Mouse (Mus musculus) hindbrain, embryonic 15.5 days (tissue): ENCODE data around the gene Slc39a11. TPM values are rescaled to one million over a fixed set of nuclear protein-coding genes. Genes with fewer than 3 reads are reported as not detected.
A peak's percentile ranks its signal among the peaks of the same experiment; 100 is the strongest.

Experiments
- ATAC-seq: fragments of 200-750 bp; cut with Nextera tagmentation; 2 replicates; pipeline ENCODE4 v1.8.0; 2017; ENCODE audit warnings: low read depth, moderate number of reproducible peaks, moderate TSS enrichment; ENCODE audit not compliant: low FRiP score
- H3K27ac ChIP-seq: fragments of 300-500 bp; sonication (generic); replicated peaks from 2 replicates; pipeline ENCODE4 v1.5.1; 2015; ENCODE audit warnings: mild to moderate bottlenecking, inconsistent platforms
- H3K27me3 ChIP-seq: fragments of 300-500 bp; sonication (generic); 2 replicates; pipeline ENCODE4 v1.6.1; 2015; ENCODE audit warnings: control low read depth, inconsistent platforms
- H3K36me3 ChIP-seq: fragments of 300-500 bp; sonication (generic); 2 replicates; pipeline ENCODE4 v1.6.1; 2015; ENCODE audit warnings: control low read depth, inconsistent platforms
- H3K4me1 ChIP-seq: fragments of 300-500 bp; sonication (generic); replicated peaks from 2 replicates; pipeline ENCODE4 v1.6.1; 2015; ENCODE audit warnings: control low read depth, inconsistent platforms
- H3K4me2 ChIP-seq: fragments of 300-500 bp; sonication (generic); 2 replicates; pipeline ENCODE4 v1.6.1; 2015; ENCODE audit warnings: moderate library complexity, mild to moderate bottlenecking, inconsistent platforms
- H3K4me3 ChIP-seq: fragments of 300-500 bp; sonication (generic); 2 replicates; pipeline ENCODE4 v1.5.1; 2015; ENCODE audit warnings: mild to moderate bottlenecking, inconsistent platforms
- H3K9ac ChIP-seq: fragments of 300-500 bp; sonication (generic); 2 replicates; pipeline ENCODE4 v1.6.1; 2015; ENCODE audit warnings: inconsistent platforms
- H3K9me3 ChIP-seq: fragments of 300-500 bp; sonication (generic); 2 replicates; pipeline ENCODE4 v1.6.1; 2016; ENCODE audit warnings: control low read depth, inconsistent platforms
- WGBS: fragments of 180-500 bp; shearing (Covaris S2); methylation state at CpG from one replicate; pipeline ENCODE4 v1.1.7; 2015; 5-methylcytosine and 5-hydroxymethylcytosine counted together
- polyA plus RNA-seq: library from polyadenylated mRNA; unstranded; fragments of >200 nt; fragmentation: Nextera tagmentation; extraction: Ambion mirVana; gene quantifications from 2 replicates; pipeline ENCODE4 v1.2.1, GENCODE M21; 2015

Gene Slc39a11
- polyA plus RNA-seq, 1 experiment from 2014 or later, result 34.2 TPM

DNA sequence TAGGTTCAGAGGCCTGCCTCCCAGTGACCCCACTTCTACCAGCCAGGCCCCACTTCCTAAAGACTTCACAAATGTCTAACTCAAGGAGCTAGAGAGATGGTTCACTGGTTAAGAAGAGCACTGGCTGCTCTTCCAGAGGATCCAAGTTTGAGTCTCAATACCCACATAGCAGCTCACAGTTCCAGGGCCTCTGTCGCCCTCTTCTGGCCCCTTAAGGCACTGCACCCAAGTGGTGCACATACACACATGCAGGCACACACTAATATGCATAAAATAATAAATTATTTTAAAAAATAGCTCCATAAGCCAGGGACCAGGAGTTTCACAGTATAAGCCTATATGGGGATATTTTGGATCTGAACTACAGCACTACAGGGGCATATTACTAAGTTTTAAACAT is 252.5 kb downstream of the Slc39a11 start:
- peaks cover 34% of the 10 kb centered on the region for H3K4me1 ChIP-seq
- 95% methylated on average over 1 of the region's 1 CpGs for WGBS
- no peak overlapping the region for H3K4me2 ChIP-seq
- no peak overlapping the region for H3K4me3 ChIP-seq
- no peaks in the 10 kb centered on the region for H3K27me3 ChIP-seq
- H3K9ac ChIP-seq, result no peak overlapping the region
- no peak overlapping the region for H3K27ac ChIP-seq
- no peaks in the 10 kb centered on the region for H3K9me3 ChIP-seq
- no peaks in the 10 kb centered on the region for H3K36me3 ChIP-seq
- no peak for ATAC-seq

- WGBS, result 49% methylated on average over 23 of the region's 23 CpGs
- no peaks in the 10 kb centered on the region for H3K9me3 ChIP-seq
- peak overlapping the region; percentile 39 for H3K27ac ChIP-seq
- H3K4me2 ChIP-seq, result no peak overlapping the region
- peaks cover 57% of the 10 kb centered on the region for H3K4me1 ChIP-seq
- H3K27me3 ChIP-seq, result no peaks in the 10 kb centered on the region
- no peaks in the 10 kb centered on the region for H3K36me3 ChIP-seq
- H3K9ac ChIP-seq, result no peak overlapping the region
- no peak overlapping the region for H3K4me3 ChIP-seq
- ATAC-seq, result no peak
Measured at GRCm38 (mm10) chr11:113393366-113394150, 256.3 kb downstream of the Slc39a11 start.

GRCm38 (mm10) chr11:113391664-113392063 is 258.2 kb downstream of the Slc39a11 start:
- no peaks in the 10 kb centered on the region for H3K36me3 ChIP-seq
- 86% methylated on average over 12 of the region's 12 CpGs for WGBS
- no peak for ATAC-seq
- peaks cover 57% of the 10 kb centered on the region for H3K4me1 ChIP-seq
- H3K9me3 ChIP-seq, result no peaks in the 10 kb centered on the region
- no peak overlapping the region for H3K4me2 ChIP-seq
- no peak overlapping the region for H3K9ac ChIP-seq
- H3K27ac ChIP-seq, result no peak overlapping the region
- H3K27me3 ChIP-seq, result no peaks in the 10 kb centered on the region
- H3K4me3 ChIP-seq, result no peak overlapping the region

DNA sequence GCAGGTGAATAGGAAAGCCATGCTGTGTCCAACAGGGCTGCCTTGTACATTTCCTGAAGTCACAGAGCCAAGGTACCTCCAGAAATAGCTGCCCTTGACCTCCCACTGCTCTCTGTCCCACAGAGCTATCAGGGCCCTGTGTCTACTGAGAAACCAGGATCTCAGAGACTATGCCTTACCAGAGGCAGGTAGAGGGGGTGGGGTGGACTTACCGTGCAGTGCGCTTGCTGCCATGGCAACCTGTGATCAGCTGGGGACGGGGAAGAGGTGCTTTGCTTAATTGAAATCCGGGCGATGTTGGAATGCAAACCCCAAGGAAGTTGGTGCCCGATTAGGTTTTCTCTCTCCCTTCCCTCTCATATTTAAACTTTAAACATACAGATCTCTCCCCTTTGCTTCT is 260.2 kb downstream of the Slc39a11 start:
- ATAC-seq, result peak; percentile 84; the same call in 1 of the 2 replicates
- WGBS, result 27% methylated on average over 6 of the region's 6 CpGs
- H3K4me2 ChIP-seq, result no peak overlapping the region
- H3K9me3 ChIP-seq, result no peaks in the 10 kb centered on the region
- H3K36me3 ChIP-seq, result no peaks in the 10 kb centered on the region
- no peak overlapping the region for H3K9ac ChIP-seq
- H3K4me1 ChIP-seq, result peaks cover 59% of the 10 kb centered on the region
- peak overlapping the region; percentile 69 for H3K27ac ChIP-seq
- no peak overlapping the region for H3K4me3 ChIP-seq
- H3K27me3 ChIP-seq, result no peaks in the 10 kb centered on the region

DNA sequence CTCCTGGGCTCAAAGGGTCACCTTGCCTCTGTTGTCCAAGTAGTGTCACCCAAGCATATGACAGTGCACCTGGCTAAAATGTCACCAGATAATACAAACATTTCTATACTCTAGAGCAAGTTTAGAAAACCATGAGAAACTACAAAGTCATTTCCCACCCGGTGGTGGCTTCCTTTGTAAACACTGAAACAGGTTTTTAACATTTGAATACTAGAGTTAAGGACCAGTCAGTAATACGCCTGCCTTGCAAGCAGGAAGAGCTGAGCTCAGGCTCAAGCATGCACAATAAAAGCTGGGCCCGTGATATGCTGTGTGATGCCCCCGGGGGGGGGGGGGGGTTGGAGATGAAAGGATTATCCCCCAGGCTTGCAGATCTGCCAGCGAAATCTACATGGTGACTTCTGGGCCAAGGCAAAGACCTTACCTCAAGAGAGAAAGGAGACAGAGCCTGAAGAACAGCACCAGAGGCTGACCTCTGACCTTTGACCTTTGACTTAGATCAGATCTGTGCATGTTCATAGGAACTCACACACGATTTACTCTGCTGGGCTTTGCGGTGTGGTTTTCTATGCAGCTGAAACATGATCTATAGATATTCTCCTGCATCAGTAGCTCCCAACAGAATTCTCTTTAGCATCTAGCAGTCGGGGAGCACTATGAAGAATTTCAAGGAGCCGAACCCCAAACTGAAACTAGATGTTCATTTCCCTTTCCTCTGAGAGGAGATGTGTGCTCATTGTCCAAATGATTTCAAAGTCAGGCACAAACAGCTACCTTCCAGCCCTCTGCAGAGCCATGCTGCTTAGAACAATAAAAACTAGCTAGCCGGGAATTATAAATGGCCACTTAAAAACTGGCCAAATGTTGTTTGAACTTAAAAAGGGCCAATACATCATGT is 267.0 kb downstream of the Slc39a11 start:
- no peak overlapping the region for H3K4me2 ChIP-seq
- peaks cover 27% of the 10 kb centered on the region for H3K4me1 ChIP-seq
- no peak overlapping the region for H3K27ac ChIP-seq
- no peak for ATAC-seq
- H3K4me3 ChIP-seq, result no peak overlapping the region
- no peaks in the 10 kb centered on the region for H3K36me3 ChIP-seq
- no peaks in the 10 kb centered on the region for H3K9me3 ChIP-seq
- 26% methylated on average over 10 of the region's 10 CpGs for WGBS
- no peak overlapping the region for H3K9ac ChIP-seq
- H3K27me3 ChIP-seq, result no peaks in the 10 kb centered on the region

DNA sequence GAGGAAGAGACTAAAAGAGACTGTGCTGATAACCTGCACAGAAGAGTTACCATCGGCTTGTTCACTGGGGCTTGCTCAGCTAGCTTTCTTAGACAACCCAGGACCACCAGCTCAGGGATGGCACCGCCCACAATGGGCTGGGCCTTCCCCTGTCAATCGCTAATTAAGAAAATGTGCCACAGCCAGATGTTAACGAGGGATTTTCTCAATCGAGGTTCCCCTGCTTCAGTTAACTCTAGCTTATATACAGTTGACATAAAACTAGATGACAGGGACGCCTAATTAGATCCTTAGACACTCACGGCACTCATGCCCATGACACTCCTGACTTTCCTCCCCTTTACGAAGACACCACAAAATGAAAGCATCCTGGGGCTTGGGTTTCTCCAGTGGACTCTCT is 268.3 kb downstream of the Slc39a11 start:
- 67% methylated on average over 8 of the region's 8 CpGs for WGBS
- no peak overlapping the region for H3K27ac ChIP-seq
- H3K4me2 ChIP-seq, result no peak overlapping the region
- no peak overlapping the region for H3K9ac ChIP-seq
- H3K4me3 ChIP-seq, result no peak overlapping the region
- H3K4me1 ChIP-seq, result peaks cover 39% of the 10 kb centered on the region
- no peaks in the 10 kb centered on the region for H3K27me3 ChIP-seq
- ATAC-seq, result no peak
- H3K36me3 ChIP-seq, result no peaks in the 10 kb centered on the region
- no peaks in the 10 kb centered on the region for H3K9me3 ChIP-seq

DNA sequence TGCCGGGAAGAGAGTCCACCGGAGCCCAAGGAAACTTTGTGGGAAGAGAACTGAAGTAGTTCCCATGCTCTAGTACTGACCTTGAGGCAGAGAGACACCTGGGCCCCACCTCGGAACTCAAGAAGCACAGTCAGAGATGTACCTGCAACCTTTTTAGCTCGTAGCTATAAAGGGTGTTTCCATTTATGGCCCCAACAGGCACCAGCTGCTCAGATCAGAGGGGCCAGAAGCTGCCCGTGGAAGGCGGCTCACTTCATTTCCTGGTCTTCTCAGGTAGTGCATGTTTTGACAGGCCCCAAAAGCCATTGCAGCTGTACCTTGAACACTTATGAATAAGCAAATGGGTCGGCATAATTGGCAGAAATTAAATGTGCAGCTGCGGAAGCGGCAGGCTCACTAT is 271.0 kb downstream of the Slc39a11 start:
- H3K4me3 ChIP-seq, result no peak overlapping the region
- H3K36me3 ChIP-seq, result no peaks in the 10 kb centered on the region
- H3K27me3 ChIP-seq, result no peaks in the 10 kb centered on the region
- no peak for ATAC-seq
- H3K4me2 ChIP-seq, result no peak overlapping the region
- H3K9ac ChIP-seq, result no peak overlapping the region
- WGBS, result 73% methylated on average over 9 of the region's 9 CpGs
- no peaks in the 10 kb centered on the region for H3K9me3 ChIP-seq
- H3K4me1 ChIP-seq, result peaks cover 29% of the 10 kb centered on the region
- H3K27ac ChIP-seq, result no peak overlapping the region

DNA sequence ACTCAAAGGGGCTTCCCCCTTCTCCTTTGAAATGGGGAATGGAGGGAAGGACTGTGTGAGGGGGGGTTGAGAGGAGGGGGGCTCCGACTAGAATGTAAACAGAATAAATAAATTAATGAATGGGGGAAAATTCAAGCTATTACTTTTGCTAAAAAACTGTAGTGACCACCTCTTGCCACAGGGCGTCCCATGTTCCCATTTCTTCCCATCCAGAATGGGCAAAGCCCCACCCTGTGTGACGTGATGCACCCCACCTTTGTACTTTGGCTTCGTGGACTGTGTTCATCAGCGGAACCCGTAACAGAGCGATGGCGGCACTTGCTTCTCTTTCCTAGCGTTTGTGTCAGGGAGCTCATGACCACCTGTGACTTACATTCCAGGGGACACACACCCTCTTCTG is 273.8 kb downstream of the Slc39a11 start:
- ATAC-seq, result no peak
- Histone ChIP-seq H3K9me3 (no peaks in the 10 kb centered on the region), H3K4me1 (peaks cover 25% of the 10 kb centered on the region; the same call in 1 of the 2 replicates), H3K4me3 (no peak overlapping the region), H3K27me3 (no peaks in the 10 kb centered on the region), H3K27ac (no peak overlapping the region), H3K36me3 (no peaks in the 10 kb centered on the region), H3K9ac (no peak overlapping the region), H3K4me2 (no peak overlapping the region)
- 83% methylated on average over 9 of the region's 9 CpGs for WGBS

DNA sequence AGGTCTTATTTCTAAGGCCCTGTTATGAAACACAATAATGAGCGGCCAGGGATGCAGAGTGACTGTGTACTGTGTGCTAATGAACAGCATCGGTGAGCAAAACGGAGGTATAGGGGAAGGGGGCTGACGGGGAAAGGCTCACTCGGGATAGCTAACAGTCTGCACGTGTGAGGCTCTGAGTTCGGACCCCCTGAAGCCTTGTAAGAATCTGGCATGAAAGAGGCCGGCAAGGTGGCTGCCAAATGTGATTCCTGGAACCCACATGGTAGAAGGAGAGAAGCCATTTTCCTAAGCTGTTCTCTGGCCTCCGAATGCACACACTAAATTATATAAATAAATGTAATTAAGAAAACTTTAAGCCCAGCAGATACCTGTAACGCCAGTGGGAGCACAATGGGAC is 276.0 kb downstream of the Slc39a11 start:
- no peak overlapping the region for H3K9ac ChIP-seq
- H3K27ac ChIP-seq, result 0 out of 2 replicates have a peak overlapping the region, but pooled peaks have one; percentile 36
- no peak overlapping the region for H3K4me2 ChIP-seq
- H3K9me3 ChIP-seq, result no peaks in the 10 kb centered on the region
- 68% methylated on average over 10 of the region's 10 CpGs for WGBS
- no peaks in the 10 kb centered on the region for H3K36me3 ChIP-seq
- ATAC-seq, result no peak
- no peak overlapping the region for H3K4me3 ChIP-seq
- H3K4me1 ChIP-seq, result peaks cover 18% of the 10 kb centered on the region; the same call in 1 of the 2 replicates
- no peaks in the 10 kb centered on the region for H3K27me3 ChIP-seq

GRCm38 (mm10) chr11:113373331-113373730 is 276.5 kb downstream of the Slc39a11 start:
- ATAC-seq, result no peak
- no peak overlapping the region for H3K4me2 ChIP-seq
- H3K4me1 ChIP-seq, result peaks cover 18% of the 10 kb centered on the region; the same call in 1 of the 2 replicates
- no peaks in the 10 kb centered on the region for H3K36me3 ChIP-seq
- WGBS, result 66% methylated on average over 9 of the region's 9 CpGs
- no peak overlapping the region for H3K4me3 ChIP-seq
- no peaks in the 10 kb centered on the region for H3K9me3 ChIP-seq
- 0 out of 2 replicates have a peak overlapping the region, but pooled peaks have one; percentile 36 for H3K27ac ChIP-seq
- no peak overlapping the region for H3K9ac ChIP-seq
- H3K27me3 ChIP-seq, result no peaks in the 10 kb centered on the region

DNA sequence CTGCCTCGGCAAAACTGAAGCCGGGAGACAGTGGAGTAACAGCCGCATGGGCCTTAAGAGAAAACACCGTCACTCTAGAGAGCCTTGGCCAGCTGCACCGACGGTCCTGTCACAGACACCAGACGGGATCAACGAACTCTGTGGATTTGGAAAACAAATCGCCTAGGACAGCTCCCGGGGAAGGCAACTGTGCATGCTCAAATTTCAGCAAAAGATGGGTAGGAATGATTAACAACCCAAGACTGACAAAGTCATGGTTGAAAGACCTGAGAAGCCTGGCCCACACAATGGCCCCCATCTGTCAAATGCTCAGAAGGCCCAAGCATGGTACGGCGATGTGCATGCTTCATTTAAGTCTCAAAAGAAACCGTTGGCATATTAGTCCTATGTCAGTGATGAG is 281.8 kb downstream of the Slc39a11 start:
- peaks cover 9% of the 10 kb centered on the region for H3K4me1 ChIP-seq
- 18% methylated on average over 13 of the region's 13 CpGs for WGBS

More for the DNA sequence above, 281.8 kb downstream of the Slc39a11 start:
- Histone ChIP-seq H3K27me3 (no peaks in the 10 kb centered on the region), H3K4me2 (no peak overlapping the region), H3K9me3 (no peaks in the 10 kb centered on the region), H3K4me3 (no peak overlapping the region), H3K36me3 (no peaks in the 10 kb centered on the region), H3K27ac (no peak overlapping the region), H3K9ac (no peak overlapping the region)
- 0 out of 2 replicates have a peak, but pooled peaks have one; percentile 9 for ATAC-seq
